Mouse (Mus musculus) c-Kit-positive CD71-negative TER-119-negative erythroid progenitor cells, embryonic 14.5 days (primary cell): ENCODE results near the gene Olfr1026.

ENCODE experiments used
- DNase-seq: peaks from one replicate; pipeline ENCODE4 v3.0.0-alpha.2; 2013; ENCODE audit warnings: low read depth

Gene Olfr1026

DNA sequence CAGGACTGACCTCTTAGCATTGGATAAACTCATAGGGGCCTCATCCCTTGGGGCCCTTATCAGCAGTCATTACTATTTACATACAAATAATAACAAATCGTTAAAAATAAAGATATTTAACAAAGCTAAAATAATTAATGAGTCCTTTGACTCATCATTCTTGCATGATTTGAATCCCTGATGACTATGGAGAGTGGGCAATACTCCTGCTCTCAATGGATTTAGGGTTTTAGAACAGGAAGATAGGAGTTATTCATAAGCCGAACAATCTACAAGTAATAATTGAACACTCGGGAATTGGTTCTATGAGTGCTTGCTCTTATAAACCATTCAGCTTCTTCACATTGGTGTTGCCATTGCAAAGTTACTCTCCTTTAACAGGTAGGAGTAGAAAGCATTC is at the start of gene Olfr1026:
Olfr1026 (plus strand) TSS at position 301 of the 400 bp plus-strand sequence.
- no peak for DNase-seq

- no peak for DNase-seq
Observed at GRCm38 (mm10) chr2:85885340-85885739, 36.0 kb upstream of the Olfr1026 start, which contains the start of gene Olfr1023. TSS of gene Olfr1023 (plus strand) at chr2:85885640.

GRCm38 (mm10) chr2:85904952-85905351 is 16.4 kb upstream of the Olfr1026 start, which contains the start of gene Olfr1024:
TSS of gene Olfr1024 (minus strand) at chr2:85905052.
- no peak for DNase-seq

GRCm38 (mm10) chr2:85913197-85913596 is 8.2 kb upstream of the Olfr1026 start:
- no peak for DNase-seq

GRCm38 (mm10) chr2:85914893-85915292 is 6.5 kb upstream of the Olfr1026 start, which contains the start of gene Olfr1025-ps1:
TSS of gene Olfr1025-ps1 (plus strand) at chr2:85915193.
- DNase-seq, result no peak

GRCm38 (mm10) chr2:85950137-85950536 is 28.8 kb downstream of the Olfr1026 start, which contains the start of gene Olfr1028:
TSS of gene Olfr1028 (plus strand) at chr2:85950437.
- no peak for DNase-seq

DNA sequence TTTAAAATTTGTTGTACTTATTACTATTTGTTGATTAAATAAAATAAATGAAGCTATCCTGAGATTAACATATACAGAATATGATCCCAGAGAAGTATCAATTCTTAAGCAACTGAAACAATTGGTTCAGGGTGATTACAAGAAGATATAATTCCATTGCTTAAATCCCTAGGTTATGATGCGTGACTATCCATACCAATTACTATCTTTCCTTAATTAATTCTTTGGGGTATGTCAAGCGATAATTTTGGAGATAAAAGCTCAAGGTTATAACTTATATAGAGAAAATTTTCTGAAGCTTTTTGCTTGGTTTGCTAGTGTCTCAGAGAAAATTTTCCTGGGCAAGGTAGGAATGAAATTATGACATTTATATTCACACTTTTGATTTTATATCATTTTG is 52.2 kb downstream of the Olfr1026 start, which contains the start of gene Olfr1029:
Olfr1029 (plus strand) TSS at position 301 of the 400 bp plus-strand sequence.
- DNase-seq, result no peak
